Mouse (Mus musculus) spleen, adult 2 months (tissue): Measurements from ENCODE around the gene Mblac2. TPM values are rescaled to one million over a fixed set of nuclear protein-coding genes. Genes with fewer than 3 reads are reported as not detected.
A peak's percentile ranks its signal among the peaks of the same experiment; 100 is the strongest.

Experiments used
- DNase-seq, 2 experiments: peaks; one replicate each; pipeline versions ENCODE4 v3.0.0 to v3.0.0-alpha.2; 2012 to 2021; ENCODE audit warnings: low spot score in 2 of 2, low read depth in 1 of 2
- H3K27ac ChIP-seq: fragments of 200-500 bp; 2 replicates; pipeline ENCODE4 v1.5.1; 2012; ENCODE audit warnings: low read length, inconsistent platforms; ENCODE audit not compliant: insufficient read depth
- H3K27me3 ChIP-seq: fragments of 200-500 bp; 2 replicates; pipeline ENCODE4 v1.6.1; 2012; ENCODE audit warnings: mild to moderate bottlenecking, moderate library complexity, low read length, inconsistent platforms; ENCODE audit not compliant: control insufficient read depth, insufficient read depth
- H3K36me3 ChIP-seq: fragments of 200-500 bp; 2 replicates; pipeline ENCODE4 v1.6.1; 2012; ENCODE audit warnings: mild to moderate bottlenecking, low read length, inconsistent platforms; ENCODE audit not compliant: control insufficient read depth, insufficient read depth
- H3K4me1 ChIP-seq: fragments of 200-500 bp; 2 replicates; pipeline ENCODE4 v1.6.1; 2011; ENCODE audit warnings: inconsistent platforms; ENCODE audit not compliant: control insufficient read depth, insufficient read depth, insufficient read length
- H3K4me3 ChIP-seq: fragments of 200-500 bp; 2 replicates; pipeline ENCODE4 v1.5.1; 2011; ENCODE audit warnings: mild to moderate bottlenecking, inconsistent platforms; ENCODE audit not compliant: insufficient read depth, insufficient read length; ENCODE audit errors: extremely low read depth
- CTCF ChIP-seq: fragments of 200-500 bp; IDR thresholded peaks from 2 replicates; pipeline ENCODE4 v1.5.1; 2011; ENCODE audit warnings: mild to moderate bottlenecking, inconsistent platforms; ENCODE audit not compliant: insufficient read depth, insufficient read length, insufficient replicate concordance; ENCODE audit errors: extremely low read depth
- POLR2A ChIP-seq: fragments of 200-500 bp; IDR thresholded peaks from 2 replicates; pipeline ENCODE4 v1.6.1; 2011; ENCODE audit warnings: low read depth, low read length, inconsistent platforms
- WGBS: fragments of 180-500 bp; shearing (Covaris S2); methylation state at CpG from one replicate; pipeline ENCODE4 v1.1.7; 2018; 5-methylcytosine and 5-hydroxymethylcytosine counted together
- polyA plus RNA-seq: library from polyadenylated mRNA; depleted of rRNA; stranded (reverse); fragments of >200 nt; gene quantifications from 2 replicates; pipeline ENCODE4 v1.2.3, GENCODE M21; 2012

Gene Mblac2
- polyA plus RNA-seq, 1 experiment: 2.5 TPM

DNA sequence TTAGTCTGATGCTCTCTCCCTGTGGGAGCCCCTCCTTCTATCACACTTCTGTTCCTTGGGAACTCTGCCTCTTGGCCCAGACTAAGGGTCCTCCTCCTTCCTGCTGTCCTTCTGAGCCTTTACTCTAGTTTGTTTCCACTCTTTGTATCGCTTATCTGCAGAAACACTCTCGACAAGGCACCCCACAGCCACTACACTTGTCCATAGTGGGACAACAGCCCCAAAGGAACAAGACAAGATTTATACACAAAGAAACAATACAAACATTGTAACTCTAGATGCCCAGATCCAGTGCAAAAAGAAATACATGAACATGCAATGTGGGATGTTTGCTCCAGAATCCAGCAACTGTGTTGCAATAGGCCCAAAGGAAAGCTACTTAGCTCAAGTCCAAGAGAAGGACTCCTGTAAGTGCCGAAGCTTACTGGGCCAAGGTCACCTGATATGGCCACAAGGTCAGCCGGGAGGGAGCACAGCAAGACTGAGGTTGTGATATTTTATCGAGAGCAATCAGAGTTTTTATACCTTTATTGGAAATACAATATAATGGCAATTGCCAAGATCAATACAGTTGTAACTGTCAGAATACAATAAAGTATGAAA lies 46.0 kb downstream of the Mblac2 start:
- Histone ChIP-seq H3K27me3 (no peaks in the 10 kb centered on the region), H3K27ac (no peak overlapping the region), H3K4me1 (no peaks in the 10 kb centered on the region), H3K36me3 (no peaks in the 10 kb centered on the region), H3K4me3 (no peak overlapping the region)
- 84% methylated on average over 5 of the region's 5 CpGs for WGBS
- no peak for TF ChIP-seq CTCF
- DNase-seq: no peak

GRCm38 (mm10) chr13:81760379-81760778 lies 49.2 kb downstream of the Mblac2 start:
- WGBS: 54% methylated on average over 3 of the region's 3 CpGs
- no peak for TF ChIP-seq CTCF
- TF ChIP-seq POLR2A: no peak
- Histone ChIP-seq H3K36me3 (no peaks in the 10 kb centered on the region), H3K27ac (no peak overlapping the region), H3K27me3 (no peaks in the 10 kb centered on the region), H3K4me3 (no peak overlapping the region), H3K4me1 (no peaks in the 10 kb centered on the region)
- no peak for DNase-seq

GRCm38 (mm10) chr13:81761566-81762186 lies 50.5 kb downstream of the Mblac2 start:
- peak; percentile 10; the same call in 1 of the 2 replicates for TF ChIP-seq CTCF
- no peak for TF ChIP-seq POLR2A
- Histone ChIP-seq H3K36me3 (no peaks in the 10 kb centered on the region), H3K27ac (no peak overlapping the region), H3K4me1 (no peaks in the 10 kb centered on the region), H3K27me3 (no peaks in the 10 kb centered on the region), H3K4me3 (no peak overlapping the region)
- 32% methylated on average over 14 of the region's 14 CpGs for WGBS
- no peak for DNase-seq

DNA sequence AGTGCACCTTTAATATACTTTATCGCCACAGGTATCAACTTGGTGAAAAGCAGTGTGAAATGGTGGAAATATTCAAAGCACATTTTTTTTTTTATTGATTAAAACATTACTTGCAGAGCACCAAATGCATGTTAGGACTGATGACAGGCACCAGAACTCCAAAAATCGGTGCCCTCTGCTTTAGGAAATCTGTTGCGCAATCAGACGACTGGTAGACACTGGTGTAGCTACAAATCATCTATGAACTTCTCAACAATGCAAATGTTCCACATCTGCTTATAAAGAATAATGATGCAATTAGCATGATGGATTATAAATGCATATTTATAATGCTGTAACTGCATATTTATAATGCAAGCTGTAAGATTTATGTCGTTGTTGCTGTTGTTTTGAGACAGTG lies 53.0 kb downstream of the Mblac2 start:
- Histone ChIP-seq H3K4me1 (no peaks in the 10 kb centered on the region), H3K27ac (no peak overlapping the region), H3K36me3 (no peaks in the 10 kb centered on the region), H3K27me3 (no peaks in the 10 kb centered on the region), H3K4me3 (no peak overlapping the region)
- DNase-seq: no peak
- TF ChIP-seq POLR2A (no peak), CTCF (no peak)
- WGBS: 71% methylated on average over 5 of the region's 5 CpGs

GRCm38 (mm10) chr13:81767038-81767659 lies 56.0 kb downstream of the Mblac2 start:
- TF ChIP-seq CTCF: peak; percentile 82; the same call in 1 of the 2 replicates
- no peak for TF ChIP-seq POLR2A
- Histone ChIP-seq H3K4me1 (no peaks in the 10 kb centered on the region), H3K36me3 (no peaks in the 10 kb centered on the region), H3K4me3 (no peak overlapping the region), H3K27ac (no peak overlapping the region), H3K27me3 (no peaks in the 10 kb centered on the region)
- DNase-seq: peak in 1 of 2 experiments; percentile 53
- 82% methylated on average over 7 of the region's 7 CpGs for WGBS

GRCm38 (mm10) chr13:81776217-81776616 lies 65.1 kb downstream of the Mblac2 start:
- 58% methylated on average over 3 of the region's 3 CpGs for WGBS
- no peak for TF ChIP-seq POLR2A
- no peak for TF ChIP-seq CTCF
- no peaks in the 10 kb centered on the region for H3K36me3 ChIP-seq

GRCm38 (mm10) chr13:81782475-81782874 lies 71.3 kb downstream of the Mblac2 start:
- peaks cover 4% of the 10 kb centered on the region; the same call in 1 of the 2 replicates for H3K36me3 ChIP-seq
- no peaks in the 10 kb centered on the region for H3K4me1 ChIP-seq
- no peak for TF ChIP-seq POLR2A
- no peak for TF ChIP-seq CTCF
- WGBS: 30% methylated on average over 9 of the region's 9 CpGs
- H3K27ac ChIP-seq: peak overlapping the region; percentile 75; the same call in 1 of the 2 replicates
- H3K4me3 ChIP-seq: peak overlapping the region; percentile 89
- DNase-seq: no peak
- H3K27me3 ChIP-seq: no peaks in the 10 kb centered on the region

More at GRCm38 (mm10) chr13:81776217-81776616, 65.1 kb downstream of the Mblac2 start:
- no peaks in the 10 kb centered on the region for H3K27me3 ChIP-seq
- DNase-seq: no peak
- H3K27ac ChIP-seq: no peak overlapping the region
- H3K4me3 ChIP-seq: no peak overlapping the region
- H3K4me1 ChIP-seq: no peaks in the 10 kb centered on the region
